Mouse (Mus musculus) mouse trophoblast stem cell (cell line): Measurements from ENCODE around the gene Zbtb20.

Source experiments
- in situ Hi-C, 2 experiments: fragments of 300-500 bp; cut with MseI, MboI; formaldehyde crosslinking; loops; 2 replicates in 1 of 2; 3 replicates in 1 of 2; pipeline ENCODE4 v1.15.1; 2025

Zbtb20 gene

GRCm38 (mm10) chr16:43297953-43298596 lies 422.4 kb downstream of the Zbtb20 start:
- in situ Hi-C loops: no loop called here

- in situ Hi-C loops: no loop called here
These were observed 424.7 kb downstream of the Zbtb20 start for GRCm38 (mm10) chr16:43300420-43300819.

DNA sequence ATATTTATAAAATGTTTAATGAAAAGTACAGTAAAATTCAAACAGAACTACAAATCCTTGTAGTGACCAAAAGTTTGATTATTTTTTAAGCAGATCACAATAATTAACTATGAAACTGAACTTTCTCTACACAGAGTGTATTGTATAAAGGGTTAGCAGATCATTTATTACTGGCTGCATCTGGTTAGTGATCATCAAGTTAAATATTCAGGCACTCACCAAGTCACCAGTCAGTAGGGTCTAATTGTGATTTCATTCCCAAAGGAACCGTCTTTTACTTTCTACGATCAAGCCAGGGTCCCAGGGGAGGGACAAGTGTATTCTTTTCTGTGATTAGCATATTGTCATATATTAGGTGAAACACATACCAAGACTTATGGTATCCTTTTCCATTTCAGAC lies 426.5 kb downstream of the Zbtb20 start:
- in situ Hi-C loops: no loop called here

DNA sequence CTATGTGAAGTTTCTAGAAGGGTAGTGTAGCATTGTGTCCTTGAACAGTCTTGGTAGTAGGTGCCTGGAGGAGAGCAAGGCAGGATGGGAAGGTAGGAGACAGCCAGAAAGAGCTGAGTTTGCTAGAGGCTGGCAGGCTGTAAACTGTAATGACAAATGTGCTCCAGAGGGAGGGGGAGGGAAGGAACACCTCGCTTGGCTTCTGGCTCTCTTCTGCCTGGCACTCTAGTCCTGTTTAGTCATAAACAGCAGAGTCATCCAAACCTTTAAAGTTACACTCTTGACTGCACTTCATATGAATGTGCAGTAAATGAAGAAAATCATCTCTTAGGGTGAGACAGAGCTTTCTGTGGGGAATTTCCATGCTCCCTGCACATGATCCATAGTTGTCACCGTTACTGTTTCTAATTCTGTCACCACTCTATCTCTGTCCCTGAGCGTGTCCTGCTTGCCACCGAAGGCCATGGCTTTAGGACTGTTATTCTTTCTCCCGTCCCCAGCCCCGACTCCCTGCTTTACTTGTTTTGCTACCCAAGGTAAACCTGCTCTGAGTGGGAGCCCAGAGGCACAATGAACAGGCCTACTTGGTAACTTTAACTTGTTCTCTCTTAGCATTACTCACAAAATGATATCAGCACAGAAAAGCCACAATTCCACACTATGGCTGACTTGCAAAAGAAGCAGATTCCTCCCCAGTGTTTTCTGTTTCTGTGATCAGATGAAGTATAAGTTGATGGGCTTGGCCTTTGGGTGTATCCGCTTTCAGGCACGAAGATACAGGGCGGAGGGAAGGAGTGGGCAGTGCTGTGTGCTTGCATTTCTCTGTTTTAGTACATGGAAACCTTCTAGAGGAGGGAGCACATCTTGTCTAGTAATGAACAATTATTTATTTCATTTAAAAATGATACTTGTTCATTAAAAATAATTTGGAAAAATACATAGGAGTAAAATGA lies 427.8 kb downstream of the Zbtb20 start:
- in situ Hi-C loops: no loop called here

DNA sequence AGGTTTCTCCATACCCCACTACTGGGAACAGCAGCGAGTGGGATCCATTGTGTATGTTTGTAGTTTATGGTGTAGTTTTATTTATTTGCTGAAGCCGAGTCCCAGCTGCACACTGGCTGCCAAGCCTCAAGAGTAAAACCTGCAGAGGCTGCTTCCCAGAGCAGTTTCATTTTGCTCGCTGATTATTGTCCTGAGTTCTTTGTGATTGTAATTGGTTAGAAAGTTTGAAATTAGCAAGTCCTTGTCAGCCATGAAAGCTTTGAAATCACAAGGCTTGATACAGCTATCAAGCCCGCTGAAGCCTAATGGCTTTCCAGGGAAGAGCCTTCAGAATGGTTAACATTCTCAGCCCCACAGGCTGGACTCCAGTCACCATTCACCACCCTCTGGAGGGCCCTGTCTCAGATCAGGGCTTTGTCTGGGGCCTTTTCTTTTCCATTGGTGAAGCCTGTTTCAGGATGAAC lies 434.3 kb downstream of the Zbtb20 start:
- in situ Hi-C loops: no loop called here

DNA sequence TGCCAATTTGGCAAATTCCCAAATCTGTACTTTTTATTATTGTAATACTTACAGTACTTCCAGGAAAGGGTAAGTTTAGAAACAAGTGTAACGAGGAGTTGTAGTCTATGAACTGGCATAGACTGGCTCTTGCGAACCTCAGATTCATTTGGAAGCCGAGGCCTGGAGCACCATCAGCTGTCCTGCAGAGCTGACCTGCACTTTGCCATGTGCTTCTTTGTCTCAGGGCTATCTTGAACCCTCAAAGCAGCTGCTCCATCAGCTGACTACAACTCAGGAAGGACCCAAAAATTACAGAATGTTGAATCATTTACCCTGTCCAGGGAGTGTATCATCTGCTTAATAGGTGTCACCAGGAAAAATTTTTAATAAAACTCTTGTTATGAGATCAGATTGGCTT lies 448.3 kb downstream of the Zbtb20 start:
- in situ Hi-C loops: no loop called here

DNA sequence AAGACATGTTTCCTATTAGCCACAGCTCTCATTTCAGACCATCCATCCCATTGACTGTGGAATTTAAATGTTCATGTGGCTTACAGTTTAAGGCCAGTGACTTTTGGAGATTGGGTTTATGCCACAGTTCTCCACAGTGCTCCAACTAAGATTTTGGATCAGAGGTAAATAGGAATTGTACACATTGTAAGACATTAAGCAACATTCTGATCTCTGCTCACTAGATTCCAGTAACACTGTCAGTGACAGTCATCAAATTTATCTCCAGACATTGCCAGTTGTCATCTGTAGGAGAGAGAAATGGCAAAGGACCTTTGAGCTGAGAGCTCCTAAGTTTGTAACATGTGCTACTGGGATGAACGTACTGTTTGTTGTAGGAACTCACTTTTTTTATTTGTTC lies 452.5 kb downstream of the Zbtb20 start:
- in situ Hi-C loops: no loop called here

DNA sequence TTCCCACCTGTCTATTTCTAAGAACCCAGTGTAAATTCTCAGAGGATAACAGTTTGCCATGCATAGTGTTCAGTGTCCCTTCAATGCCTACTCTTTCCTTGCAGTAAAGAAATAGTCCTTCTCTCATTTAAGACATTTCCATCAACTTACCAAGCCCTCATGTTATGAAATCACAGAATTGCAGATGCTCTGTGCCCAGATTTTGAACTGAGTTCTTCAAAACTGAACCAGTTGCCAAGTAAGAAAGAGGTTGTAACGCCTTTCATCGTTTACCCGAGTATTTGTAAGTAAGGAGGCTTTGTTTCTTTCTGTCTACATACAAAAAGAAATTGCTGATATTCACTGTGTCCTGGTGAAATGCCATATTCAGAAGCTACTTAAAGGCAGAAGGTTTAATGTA lies 454.5 kb downstream of the Zbtb20 start:
- in situ Hi-C loops: no loop called here

GRCm38 (mm10) chr16:43331440-43331839 lies 455.8 kb downstream of the Zbtb20 start:
- in situ Hi-C loops: no loop called here

DNA sequence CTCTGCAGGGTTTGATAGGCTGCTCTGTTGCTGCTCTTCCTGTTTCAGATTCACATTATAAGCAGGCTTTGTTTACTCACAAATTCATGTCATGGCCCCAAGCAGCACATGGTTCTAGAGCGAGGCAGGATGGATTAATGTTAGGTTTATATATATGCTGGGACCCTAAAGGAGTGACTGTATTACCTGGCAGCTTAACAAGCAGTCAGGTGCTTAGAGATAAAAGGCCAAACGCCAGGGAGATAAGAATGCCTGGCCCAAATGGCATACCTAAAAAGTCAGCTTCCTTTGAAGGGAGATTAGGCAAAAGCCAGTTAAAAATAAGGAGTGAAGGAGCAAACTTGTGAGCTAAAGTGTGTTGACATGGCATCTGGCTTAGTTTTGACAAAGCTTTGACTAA lies 457.1 kb downstream of the Zbtb20 start:
- in situ Hi-C loops: no loop called here

- in situ Hi-C loops: no loop called here
These were observed 457.6 kb downstream of the Zbtb20 start for GRCm38 (mm10) chr16:43333265-43333664.

DNA sequence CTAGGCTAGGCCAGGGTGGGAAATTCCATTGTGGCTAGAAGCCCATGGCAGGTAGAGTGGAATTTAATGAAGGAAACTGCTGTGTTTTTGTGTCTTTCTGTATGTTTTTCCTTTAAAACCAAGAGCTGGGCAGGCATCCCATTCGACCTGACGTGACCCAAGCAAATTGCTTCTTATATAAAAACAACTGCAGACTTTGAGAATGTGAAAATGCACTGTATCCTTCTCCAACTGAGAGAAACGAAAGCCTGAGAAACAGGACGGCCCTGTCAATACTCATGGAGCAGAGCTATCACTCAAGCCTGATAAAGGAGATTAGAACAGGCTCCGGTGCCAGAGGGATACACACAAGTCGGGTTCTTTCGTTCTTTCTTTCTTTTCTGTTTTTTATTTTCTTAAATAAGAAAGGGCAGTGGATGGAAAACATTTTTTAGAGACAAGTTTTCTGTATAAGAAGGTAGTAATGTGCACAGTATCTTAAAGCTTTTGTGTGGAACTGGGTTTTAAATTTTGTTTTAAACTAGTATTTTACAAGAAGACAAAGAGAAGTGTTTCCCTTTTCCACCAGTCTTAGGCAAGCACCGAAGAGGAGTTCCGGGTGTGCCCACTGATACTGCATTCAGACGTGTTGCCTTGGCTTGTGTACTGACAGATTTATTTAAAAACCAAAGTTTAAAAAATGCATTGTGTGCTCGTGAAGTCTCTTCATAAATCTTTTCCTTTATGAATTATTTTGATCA lies 458.9 kb downstream of the Zbtb20 start:
- in situ Hi-C loops: no loop called here

GRCm38 (mm10) chr16:43335151-43335823 lies 459.6 kb downstream of the Zbtb20 start:
- in situ Hi-C loops: no loop called here

DNA sequence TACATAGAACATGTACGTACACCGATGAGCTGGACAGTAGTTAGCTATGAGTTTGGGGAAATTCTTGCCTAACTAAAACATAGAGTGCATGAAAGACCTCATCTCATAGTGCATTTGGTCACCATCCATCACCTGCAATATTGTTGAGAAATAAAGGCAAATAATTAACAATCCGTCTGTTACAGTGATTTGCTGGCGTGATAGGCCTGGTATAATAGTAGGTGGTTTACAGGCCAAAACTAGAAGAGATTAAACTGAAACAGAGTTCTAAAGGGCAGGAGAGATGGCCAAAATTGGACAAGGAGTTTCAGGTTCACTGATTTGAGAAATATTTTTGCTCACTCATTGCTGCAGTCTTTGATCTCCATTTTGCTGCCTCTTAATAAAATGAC lies 460.1 kb downstream of the Zbtb20 start:
- in situ Hi-C loops: no loop called here

- in situ Hi-C loops: no loop called here
These were observed 465.0 kb downstream of the Zbtb20 start for GRCm38 (mm10) chr16:43340712-43341111.

- in situ Hi-C loops: no loop called here
These were observed 466.3 kb downstream of the Zbtb20 start for GRCm38 (mm10) chr16:43341916-43342455.

DNA sequence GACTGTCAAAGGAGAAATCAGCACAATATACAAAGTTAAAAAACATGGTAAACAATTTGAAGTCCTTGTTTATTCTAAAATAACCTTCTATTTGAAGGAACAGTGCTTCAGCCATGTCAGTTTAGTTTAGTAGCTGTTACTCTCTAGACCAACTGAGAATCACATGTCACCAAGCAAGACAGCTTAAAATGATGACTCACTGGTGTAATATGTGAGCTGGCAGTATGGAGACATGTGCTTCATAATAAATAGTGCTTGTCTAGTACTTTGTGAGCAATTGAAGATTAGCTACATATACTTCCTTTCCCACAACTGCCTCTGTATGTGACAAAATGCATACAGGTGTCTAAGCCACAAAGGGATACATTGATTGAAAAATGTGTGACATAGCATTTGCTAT lies 470.4 kb downstream of the Zbtb20 start:
- in situ Hi-C loops: no loop called here

GRCm38 (mm10) chr16:43355776-43356645 lies 480.3 kb downstream of the Zbtb20 start:
- in situ Hi-C loops: no loop called here

DNA sequence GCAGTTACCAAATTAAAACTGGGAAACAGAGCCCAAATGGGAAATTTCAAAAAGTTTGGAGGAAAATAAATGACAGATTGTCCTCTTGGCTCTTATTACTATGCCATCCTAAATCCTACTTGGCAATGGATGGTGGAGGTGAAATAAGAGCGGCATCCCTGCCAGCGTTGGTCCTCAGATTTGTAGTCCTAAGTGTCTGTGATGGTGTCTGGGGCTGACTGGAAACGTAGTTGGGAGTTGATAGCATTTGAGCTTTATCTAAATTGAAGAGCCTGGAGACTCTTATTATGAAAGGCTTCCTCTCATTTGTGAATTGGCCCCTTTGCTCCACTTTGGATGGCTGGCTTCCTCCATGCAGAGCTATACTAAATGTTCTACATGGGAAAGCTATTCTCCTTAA lies 483.9 kb downstream of the Zbtb20 start:
- in situ Hi-C loops: no loop called here

DNA sequence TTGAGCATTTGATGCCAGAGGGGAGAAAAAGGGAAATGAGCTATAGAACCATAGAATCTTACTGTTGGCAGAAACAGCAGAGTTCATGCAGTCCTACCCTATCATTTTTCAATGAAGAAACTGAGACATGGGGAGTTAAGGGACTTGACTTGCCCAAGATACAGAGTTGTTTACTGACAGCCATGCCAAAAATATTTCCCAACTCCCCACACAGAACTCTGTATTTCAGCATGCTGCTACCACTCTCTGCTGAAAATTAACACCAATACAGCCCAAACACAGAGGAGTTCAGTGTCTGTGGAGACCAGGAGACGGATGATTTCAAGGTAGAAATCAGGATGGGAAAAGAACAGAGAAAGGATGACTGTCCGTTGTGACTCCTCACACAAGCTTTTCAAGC lies 484.4 kb downstream of the Zbtb20 start:
- in situ Hi-C loops: no loop called here
